Mouse (Mus musculus): Measurements from ENCODE around the gene Cdca7.

Gene Cdca7

GRCm38 (mm10) chr2:72499074-72499721, 23.2 kb downstream of the Cdca7 start:
- no peak for DNase-seq

- no peak for DNase-seq
Measured at GRCm38 (mm10) chr2:72499782-72500411, 23.9 kb downstream of the Cdca7 start.

DNA sequence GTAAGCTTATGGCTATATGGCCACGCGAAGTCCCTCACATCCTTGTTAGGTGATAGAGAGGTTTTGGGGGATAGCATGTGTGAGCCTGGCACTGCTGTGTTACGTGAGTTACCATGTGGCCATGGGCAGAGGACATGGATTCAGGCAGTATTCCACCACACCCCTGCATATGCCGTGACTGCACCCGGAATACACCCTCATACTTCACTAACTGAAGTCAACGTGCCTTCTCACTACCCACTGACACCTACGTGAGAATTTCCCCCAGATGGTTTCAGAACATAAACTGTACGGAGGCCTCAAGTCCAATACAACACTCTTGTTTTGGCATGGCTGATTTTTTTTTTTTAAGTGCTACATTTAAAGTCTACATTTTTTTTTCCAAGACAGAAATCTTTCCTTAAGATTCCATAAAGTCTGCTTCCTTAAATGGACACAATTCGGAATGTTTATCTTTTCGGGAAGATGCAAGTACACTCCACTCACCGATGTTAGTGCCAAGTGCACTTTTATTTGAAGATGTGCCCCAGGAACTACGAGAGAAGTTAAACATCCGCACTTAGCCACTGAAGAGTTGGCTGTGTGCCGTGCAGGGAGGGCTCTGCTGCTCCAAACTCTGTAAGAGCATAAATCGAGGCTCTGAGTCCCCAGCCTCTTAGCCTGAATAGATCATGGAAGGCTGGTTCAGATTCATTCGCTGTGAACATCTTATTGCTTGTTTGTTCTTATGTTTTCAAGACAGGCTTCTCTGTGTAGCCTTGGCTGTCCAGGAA, 26.3 kb downstream of the Cdca7 start:
- DNase-seq = no peak

DNA sequence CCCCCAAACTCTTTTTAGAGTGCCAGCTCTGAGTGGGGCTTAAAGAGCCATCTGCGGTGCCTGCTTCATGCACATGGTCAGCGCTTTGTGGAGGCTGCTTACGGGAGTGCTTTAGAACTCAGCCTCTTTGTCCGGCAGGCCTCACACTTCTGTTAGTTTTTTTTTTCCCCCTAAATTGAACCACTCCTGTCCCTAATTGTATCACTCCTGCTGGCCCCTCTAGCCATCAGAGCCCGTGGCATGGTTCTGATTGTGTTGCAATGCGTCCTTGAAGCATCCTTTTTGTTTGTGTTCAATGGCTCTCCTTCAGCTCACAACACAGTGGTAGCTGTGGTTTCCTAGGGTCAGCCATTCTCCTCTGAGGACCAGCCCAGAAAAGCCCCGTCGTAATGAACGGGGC, 27.7 kb downstream of the Cdca7 start:
- DNase-seq = no peak

DNA sequence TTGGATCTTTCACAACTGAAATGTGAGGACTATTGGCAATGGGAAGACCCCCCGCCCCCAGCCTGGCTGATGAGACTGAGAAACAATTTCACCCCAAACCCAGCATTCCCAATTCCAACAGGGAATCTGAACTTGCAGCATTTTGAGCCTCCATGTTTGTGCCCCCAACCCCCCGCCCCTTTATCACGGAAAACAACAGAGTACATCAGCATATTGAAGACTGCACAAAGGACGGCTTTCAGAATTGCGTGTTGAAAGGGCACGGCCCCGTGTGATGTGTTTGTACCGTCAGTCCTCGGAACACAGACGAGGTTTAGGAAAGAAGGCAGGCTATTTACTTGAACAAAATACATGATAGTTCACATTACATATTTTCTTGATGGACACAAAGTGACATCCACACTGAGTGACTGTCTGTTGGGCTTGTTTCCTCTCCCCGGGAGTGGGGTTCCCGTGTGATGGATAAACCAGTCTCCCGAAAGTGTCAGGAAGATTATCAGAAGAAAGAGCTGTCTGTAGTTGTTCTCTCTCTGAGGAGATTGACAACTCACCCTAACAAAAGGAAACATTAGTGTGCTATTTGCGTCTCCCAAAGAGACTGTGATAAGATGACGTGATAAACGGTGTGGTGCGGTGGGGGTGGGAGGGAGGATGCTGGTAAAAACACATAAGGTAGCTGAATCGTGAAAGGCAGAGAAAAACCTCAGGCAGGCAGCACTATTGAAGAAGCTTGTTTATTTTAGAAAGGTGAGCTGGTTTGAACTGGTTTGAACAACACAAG, 32.1 kb downstream of the Cdca7 start:
- no peak for DNase-seq

DNA sequence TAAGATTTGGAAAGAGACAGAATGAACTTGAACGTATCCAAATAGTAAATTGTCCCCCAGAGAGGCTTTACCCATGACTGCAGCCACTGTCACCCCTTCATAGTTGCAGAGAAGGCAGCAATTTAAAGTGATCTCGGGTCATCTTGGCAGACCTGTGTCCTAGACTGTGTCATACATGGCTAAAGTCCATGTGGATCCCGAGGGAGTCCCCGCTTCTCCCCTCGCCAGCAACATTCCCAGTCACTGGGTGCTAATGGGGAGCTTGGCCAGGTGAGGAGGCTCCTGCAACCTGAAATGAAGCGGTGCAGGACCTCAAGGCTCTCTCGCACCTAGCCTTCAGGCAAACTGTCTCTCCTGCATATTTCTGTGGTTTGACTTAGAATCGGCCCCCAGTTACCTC, 32.9 kb downstream of the Cdca7 start:
- DNase-seq = no peak

- DNase-seq = no peak
Measured at GRCm38 (mm10) chr2:72515526-72515925, 39.6 kb downstream of the Cdca7 start.

- peak; percentile 82 to 88 for DNase-seq
Measured at GRCm38 (mm10) chr2:72515971-72516719, 40.2 kb downstream of the Cdca7 start.

- DNase-seq = no peak
Measured at GRCm38 (mm10) chr2:72516720-72517089, 40.7 kb downstream of the Cdca7 start.

DNA sequence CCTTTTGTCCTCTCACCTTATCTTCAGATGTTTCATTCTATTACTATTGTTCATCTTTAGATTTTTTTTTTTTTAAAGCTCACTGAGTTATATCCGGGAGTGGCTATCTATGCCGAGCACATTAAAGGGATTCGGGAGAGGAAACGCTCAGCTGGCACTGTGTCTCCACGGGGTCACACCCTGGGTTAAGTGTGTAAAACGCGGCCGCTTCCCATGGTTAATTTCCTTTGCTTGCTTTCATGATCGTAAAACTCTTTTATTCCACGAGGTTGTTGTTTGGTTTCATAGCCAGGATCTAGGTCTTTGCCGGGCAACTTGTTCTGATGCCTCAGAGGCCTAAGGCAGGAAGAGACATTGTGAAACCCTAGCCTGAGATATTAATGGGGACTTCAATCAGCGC, 48.1 kb downstream of the Cdca7 start:
- no peak for DNase-seq

DNA sequence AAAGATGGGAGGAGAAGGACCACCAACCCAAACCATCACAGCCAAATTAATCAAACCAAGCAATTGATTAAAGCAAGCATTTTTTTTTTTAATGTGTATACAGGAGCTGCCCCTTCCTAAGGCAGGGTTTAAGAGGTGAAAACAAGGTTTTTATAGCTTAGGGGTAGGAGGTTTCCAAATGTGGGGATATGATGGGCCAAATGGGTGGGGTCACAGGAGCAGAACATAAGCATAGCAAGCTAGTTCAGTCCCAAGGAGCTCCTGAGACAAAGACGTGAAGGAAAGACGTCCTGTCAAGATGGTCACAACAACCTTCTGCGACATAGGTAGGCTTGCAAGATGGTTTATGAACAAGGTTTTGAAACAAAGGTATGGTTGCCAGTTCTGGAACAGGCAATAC, 49.6 kb downstream of the Cdca7 start:
- DNase-seq = no peak

GRCm38 (mm10) chr2:72529026-72529357, 53.0 kb downstream of the Cdca7 start:
- no peak for DNase-seq

GRCm38 (mm10) chr2:72529358-72530319, 53.7 kb downstream of the Cdca7 start:
- DNase-seq = peak; percentile 30 to 40

DNA sequence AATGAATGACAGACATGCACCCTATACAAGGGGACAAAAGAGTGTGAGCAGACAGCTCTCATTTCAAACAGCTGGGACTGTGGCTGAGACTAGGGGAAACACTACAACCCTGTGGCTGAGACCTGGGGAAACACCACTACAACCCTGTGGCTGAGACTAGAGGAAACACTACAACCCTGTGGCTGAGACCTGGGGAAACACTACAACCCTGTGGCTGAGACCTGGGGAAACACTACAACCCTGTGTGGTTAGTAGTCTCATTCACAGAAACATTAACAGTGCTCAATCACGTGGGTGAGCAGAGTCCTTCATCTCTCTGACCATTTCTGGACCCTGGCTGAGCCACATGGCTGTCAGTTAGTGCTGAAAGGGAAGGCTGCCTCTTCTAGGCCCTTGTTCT, 59.9 kb downstream of the Cdca7 start:
- no peak for DNase-seq

Data from cerebellum, postnatal 36 days (tissue).